Mouse (Mus musculus) midbrain, postnatal 0 days (tissue): ENCODE data around the gene Tnks1bp1. TPM values are rescaled to one million over a fixed set of nuclear protein-coding genes. Genes with fewer than 3 reads are reported as not detected.

Source experiments
- ATAC-seq: fragments of 200-750 bp; cut with Nextera tagmentation; 2 replicates; pipeline ENCODE4 v1.8.0; 2017; ENCODE audit warnings: moderate number of reproducible peaks, mild to moderate bottlenecking, moderate TSS enrichment, moderate library complexity; ENCODE audit not compliant: low FRiP score
- DNase-seq: peaks from one replicate; pipeline ENCODE4 v3.0.0-alpha.2; 2015; ENCODE audit warnings: low spot score
- H3K27ac ChIP-seq: fragments of 300-500 bp; sonication (generic); 2 replicates; pipeline ENCODE4 v1.5.1; 2014; ENCODE audit warnings: low read depth, mild to moderate bottlenecking, low read length, mixed read lengths
- H3K27me3 ChIP-seq: fragments of 300-500 bp; sonication (generic); 2 replicates; pipeline ENCODE4 v1.6.1; 2014; ENCODE audit warnings: low read length, control low read depth, mixed read lengths; ENCODE audit not compliant: insufficient read depth
- H3K36me3 ChIP-seq: fragments of 300-500 bp; sonication (generic); 2 replicates; pipeline ENCODE4 v1.6.1; 2014; ENCODE audit warnings: low read length, control low read depth, mixed read lengths; ENCODE audit not compliant: insufficient read depth
- H3K4me1 ChIP-seq: fragments of 300-500 bp; sonication (generic); 2 replicates; pipeline ENCODE4 v1.6.1; 2014; ENCODE audit warnings: mild to moderate bottlenecking, control low read depth, antibody characterized with exemption, low read length, mixed read lengths; ENCODE audit not compliant: insufficient read depth
- H3K4me2 ChIP-seq: fragments of 300-500 bp; sonication (generic); 2 replicates; pipeline ENCODE4 v1.6.1; 2014; ENCODE audit warnings: low read depth, mild to moderate bottlenecking, low read length, mixed read lengths; ENCODE audit not compliant: poor library complexity, severe bottlenecking
- H3K4me3 ChIP-seq: fragments of 300-500 bp; sonication (generic); 2 replicates; pipeline ENCODE4 v1.5.1; 2014; ENCODE audit warnings: low read depth, mild to moderate bottlenecking, low read length, moderate library complexity
- H3K9ac ChIP-seq: fragments of 300-500 bp; sonication (generic); replicated peaks from 2 replicates; pipeline ENCODE4 v1.6.1; 2014; ENCODE audit warnings: mild to moderate bottlenecking, low read length, moderate library complexity, mixed read lengths; ENCODE audit not compliant: poor library complexity, severe bottlenecking
- H3K9me3 ChIP-seq: fragments of 300-500 bp; sonication (generic); 2 replicates; pipeline ENCODE4 v1.6.1; 2016; ENCODE audit warnings: low read length, control low read depth
- CTCF ChIP-seq: IDR thresholded peaks from 2 replicates; pipeline ENCODE4 v1.5.1; 2016; ENCODE audit warnings: antibody characterized with exemption, mild to moderate bottlenecking
- WGBS: fragments of 180-500 bp; shearing (Covaris S2); extraction: QIAGEN DNeasy Blood & Tissue Kit; methylation state at CpG from one replicate; pipeline ENCODE4 v1.1.7; 2014; 5-methylcytosine and 5-hydroxymethylcytosine counted together
- polyA plus RNA-seq: library from polyadenylated mRNA; unstranded; fragments of >200 nt; fragmentation: Nextera tagmentation; extraction: Ambion mirVana; gene quantifications from 2 replicates; pipeline ENCODE4 v1.2.1, GENCODE M21; 2015
- total RNA-seq: library from RNA; depleted of rRNA; stranded (reverse); fragments of >200 nt; gene quantifications from 2 replicates; pipeline ENCODE4 v1.2.3, GENCODE M21; 2014

Tnks1bp1 gene
- total and polyA plus RNA-seq, 2 experiments from 2014 or later, result 18.0 to 102 TPM

- 41% methylated on average over 11 of the region's 11 CpGs for WGBS
- DNase-seq (peak; percentile 45), ATAC-seq (no peak)
- H3K4me3 ChIP-seq, result no peak overlapping the region
- H3K27me3 ChIP-seq, result no peaks in the 10 kb centered on the region
- no peaks in the 10 kb centered on the region for H3K9me3 ChIP-seq
- H3K4me1 ChIP-seq, result no peaks in the 10 kb centered on the region
- H3K27ac ChIP-seq, result no peak overlapping the region
- H3K36me3 ChIP-seq, result no peaks in the 10 kb centered on the region
- H3K4me2 ChIP-seq, result no peak overlapping the region
- no peak for TF ChIP-seq CTCF
- H3K9ac ChIP-seq, result no peak overlapping the region
These were observed 41.2 kb downstream of the Tnks1bp1 start for GRCm38 (mm10) chr2:85088716-85089646.

GRCm38 (mm10) chr2:85091325-85091724 is 43.5 kb downstream of the Tnks1bp1 start:
- ATAC-seq (no peak), DNase-seq (no peak)
- Histone ChIP-seq H3K27me3 (no peaks in the 10 kb centered on the region), H3K4me1 (no peaks in the 10 kb centered on the region), H3K4me3 (no peak overlapping the region), H3K4me2 (no peak overlapping the region), H3K27ac (no peak overlapping the region), H3K9ac (no peak overlapping the region), H3K9me3 (no peaks in the 10 kb centered on the region), H3K36me3 (no peaks in the 10 kb centered on the region)
- TF ChIP-seq CTCF, result no peak
- 98% methylated on average over 4 of the region's 4 CpGs for whole genome bisulfite sequencing

GRCm38 (mm10) chr2:85093376-85093775 is 45.6 kb downstream of the Tnks1bp1 start:
- TF ChIP-seq CTCF, result no peak
- no peaks in the 10 kb centered on the region for H3K9me3 ChIP-seq
- WGBS, result 85% methylated on average over 1 of the region's 1 CpGs
- H3K4me1 ChIP-seq, result no peaks in the 10 kb centered on the region
- no peak for DNase-seq
- no peaks in the 10 kb centered on the region for H3K36me3 ChIP-seq
- no peak overlapping the region for H3K9ac ChIP-seq
- no peaks in the 10 kb centered on the region for H3K27me3 ChIP-seq
- H3K4me2 ChIP-seq, result no peak overlapping the region
- H3K27ac ChIP-seq, result no peak overlapping the region
- no peak overlapping the region for H3K4me3 ChIP-seq
- ATAC-seq, result no peak

GRCm38 (mm10) chr2:85095906-85096305 is 48.1 kb downstream of the Tnks1bp1 start:
- no peak overlapping the region for H3K27ac ChIP-seq
- no peaks in the 10 kb centered on the region for H3K36me3 ChIP-seq
- no peak for ATAC-seq
- WGBS, result 55% methylated on average over 5 of the region's 5 CpGs
- TF ChIP-seq CTCF, result no peak
- no peaks in the 10 kb centered on the region for H3K27me3 ChIP-seq
- no peak overlapping the region for H3K4me3 ChIP-seq
- no peaks in the 10 kb centered on the region for H3K4me1 ChIP-seq
- peaks cover under 1% of the 10 kb centered on the region; the same call in 1 of the 2 replicates for H3K9me3 ChIP-seq
- no peak overlapping the region for H3K4me2 ChIP-seq
- no peak overlapping the region for H3K9ac ChIP-seq
- no peak for DNase-seq

GRCm38 (mm10) chr2:85098014-85098413 is 50.2 kb downstream of the Tnks1bp1 start:
- no peak overlapping the region for H3K4me3 ChIP-seq
- H3K27me3 ChIP-seq, result no peaks in the 10 kb centered on the region
- H3K9me3 ChIP-seq, result peaks cover 4% of the 10 kb centered on the region; the same call in 1 of the 2 replicates
- no peak overlapping the region for H3K4me2 ChIP-seq
- H3K27ac ChIP-seq, result no peak overlapping the region
- no peaks in the 10 kb centered on the region for H3K36me3 ChIP-seq
- 83% methylated on average over 2 of the region's 2 CpGs for WGBS
- no peak for TF ChIP-seq CTCF
- no peak overlapping the region for H3K9ac ChIP-seq
- no peaks in the 10 kb centered on the region for H3K4me1 ChIP-seq
- no peak for DNase-seq
- no peak for ATAC-seq

- ATAC-seq (no peak), DNase-seq (no peak)
- Histone ChIP-seq H3K36me3 (no peaks in the 10 kb centered on the region), H3K27me3 (no peaks in the 10 kb centered on the region), H3K4me1 (no peaks in the 10 kb centered on the region), H3K9ac (no peak overlapping the region), H3K4me2 (no peak overlapping the region), H3K27ac (no peak overlapping the region), H3K9me3 (peaks cover 4% of the 10 kb centered on the region; the same call in 1 of the 2 replicates), H3K4me3 (no peak overlapping the region)
- WGBS, result 81% methylated on average over 7 of the region's 7 CpGs
- no peak for TF ChIP-seq CTCF
These were observed 51.1 kb downstream of the Tnks1bp1 start for GRCm38 (mm10) chr2:85098824-85099511.
